Mouse (Mus musculus): Measurements from ENCODE around the gene Bmf. TPM values are rescaled to one million over a fixed set of nuclear protein-coding genes. Genes with fewer than 3 reads are reported as not detected.

The Bmf gene
- polyA plus RNA-seq, 1 experiment = 4.8 TPM

- no peak for TF ChIP-seq TCF3 (IDR thresholded peaks at IDR 0.05; ENCODE audit: insufficient read length, low read depth)
- TF ChIP-seq POLR2A (IDR thresholded peaks at IDR 0.05; ENCODE audit: insufficient read length, low read depth) = no peak
- peak; percentile 93 for TF ChIP-seq CEBPB (IDR thresholded peaks at IDR 0.05; ENCODE audit: insufficient read depth, poor library complexity, severe bottlenecking)
- TF ChIP-seq E2F4 (IDR thresholded peaks at IDR 0.05; ENCODE audit: insufficient read depth) = no peak
- no peak for TF ChIP-seq SRF (IDR thresholded peaks at IDR 0.05; ENCODE audit: control insufficient read depth, insufficient read length, low read depth)
- TF ChIP-seq MYOG (IDR thresholded peaks at IDR 0.05; ENCODE audit: control insufficient read depth in 1 of 3, insufficient read depth in 1 of 3, insufficient read length in 2 of 3, low read depth in 2 of 3) = no peak
- no peak for TF ChIP-seq USF1 (IDR thresholded peaks at IDR 0.05; ENCODE audit: low read depth)
- Histone ChIP-seq H3ac (ENCODE audit: control insufficient read depth, insufficient read length) (no peak overlapping the region), H3K79me2 (ENCODE audit: control insufficient read depth, insufficient read depth) (no peaks in the 10 kb centered on the region), H3K36me3 (ENCODE audit: control insufficient read depth, insufficient read depth) (no peaks in the 10 kb centered on the region), H3K27me3 (ENCODE audit: control insufficient read depth, insufficient read depth, insufficient read length) (no peaks in the 10 kb centered on the region), H3K4me2 (ENCODE audit: low read depth) (peak overlapping the region; percentile 25), H3K4me3 (no peak overlapping the region)
These were observed 21.5 kb upstream of the Bmf start for GRCm38 (mm10) chr2:118570939-118571338.

GRCm38 (mm10) chr2:118567179-118567578 is 17.7 kb upstream of the Bmf start:
- Histone ChIP-seq H3K79me2 (ENCODE audit: control insufficient read depth, insufficient read depth) (no peaks in the 10 kb centered on the region), H3K4me3 (no peak overlapping the region), H3K4me2 (ENCODE audit: low read depth) (no peak overlapping the region), H3ac (ENCODE audit: control insufficient read depth, insufficient read length) (no peak overlapping the region), H3K36me3 (ENCODE audit: control insufficient read depth, insufficient read depth) (no peaks in the 10 kb centered on the region), H3K27me3 (ENCODE audit: control insufficient read depth, insufficient read depth, insufficient read length) (no peaks in the 10 kb centered on the region)
- TF ChIP-seq TCF3 (IDR thresholded peaks at IDR 0.05; ENCODE audit: insufficient read length, low read depth) (no peak), USF1 (IDR thresholded peaks at IDR 0.05; ENCODE audit: low read depth) (no peak), MYOG (IDR thresholded peaks at IDR 0.05; ENCODE audit: control insufficient read depth in 1 of 3, insufficient read depth in 1 of 3, insufficient read length in 2 of 3, low read depth in 2 of 3) (no peak), TCF12 (IDR thresholded peaks at IDR 0.05; ENCODE audit: insufficient read depth, poor library complexity, severe bottlenecking) (no peak), MYOD1 (IDR thresholded peaks at IDR 0.05; ENCODE audit: control insufficient read depth in 1 of 3, insufficient read length in 2 of 3, low read depth in 2 of 3) (no peak), SRF (IDR thresholded peaks at IDR 0.05; ENCODE audit: control insufficient read depth, insufficient read length, low read depth) (no peak), REST (IDR thresholded peaks at IDR 0.05; ENCODE audit: insufficient read depth, insufficient read length) (no peak), POLR2A (IDR thresholded peaks at IDR 0.05; ENCODE audit: insufficient read length, low read depth) (no peak), MAX (IDR thresholded peaks at IDR 0.05; ENCODE audit: low read depth) (no peak), CEBPB (IDR thresholded peaks at IDR 0.05; ENCODE audit: insufficient read depth, poor library complexity, severe bottlenecking) (no peak), POLR2AphosphoS2 (IDR thresholded peaks at IDR 0.05; ENCODE audit: insufficient read length, low read depth) (no peak), E2F4 (IDR thresholded peaks at IDR 0.05; ENCODE audit: insufficient read depth) (no peak)

GRCm38 (mm10) chr2:118562431-118562830 is 12.9 kb upstream of the Bmf start:
- no peak overlapping the region for H3K4me2 ChIP-seq (ENCODE audit: low read depth)
- TF ChIP-seq SRF (IDR thresholded peaks at IDR 0.05; ENCODE audit: control insufficient read depth, insufficient read length, low read depth) (no peak), USF1 (IDR thresholded peaks at IDR 0.05; ENCODE audit: low read depth) (no peak), TCF12 (IDR thresholded peaks at IDR 0.05; ENCODE audit: insufficient read depth, poor library complexity, severe bottlenecking) (no peak), POLR2A (IDR thresholded peaks at IDR 0.05; ENCODE audit: insufficient read length, low read depth) (no peak), CEBPB (IDR thresholded peaks at IDR 0.05; ENCODE audit: insufficient read depth, poor library complexity, severe bottlenecking) (no peak), MYOD1 (IDR thresholded peaks at IDR 0.05; ENCODE audit: control insufficient read depth in 1 of 3, insufficient read length in 2 of 3, low read depth in 2 of 3) (no peak), MAX (IDR thresholded peaks at IDR 0.05; ENCODE audit: low read depth) (no peak), TCF3 (IDR thresholded peaks at IDR 0.05; ENCODE audit: insufficient read length, low read depth) (no peak), REST (IDR thresholded peaks at IDR 0.05; ENCODE audit: insufficient read depth, insufficient read length) (no peak), MYOG (IDR thresholded peaks at IDR 0.05; ENCODE audit: control insufficient read depth in 1 of 3, insufficient read depth in 1 of 3, insufficient read length in 2 of 3, low read depth in 2 of 3) (no peak), POLR2AphosphoS2 (IDR thresholded peaks at IDR 0.05; ENCODE audit: insufficient read length, low read depth) (no peak), E2F4 (IDR thresholded peaks at IDR 0.05; ENCODE audit: insufficient read depth) (no peak)
- no peaks in the 10 kb centered on the region for H3K79me2 ChIP-seq (ENCODE audit: control insufficient read depth, insufficient read depth)
- H3K27me3 ChIP-seq (ENCODE audit: control insufficient read depth, insufficient read depth, insufficient read length) = no peaks in the 10 kb centered on the region
- no peaks in the 10 kb centered on the region for H3K36me3 ChIP-seq (ENCODE audit: control insufficient read depth, insufficient read depth)
- H3ac ChIP-seq (ENCODE audit: control insufficient read depth, insufficient read length) = no peak overlapping the region
- no peak overlapping the region for H3K4me3 ChIP-seq

- Histone ChIP-seq H3K27me3 (ENCODE audit: control insufficient read depth, insufficient read depth, insufficient read length) (no peaks in the 10 kb centered on the region), H3ac (ENCODE audit: control insufficient read depth, insufficient read length) (no peak overlapping the region), H3K4me2 (ENCODE audit: low read depth) (no peak overlapping the region), H3K36me3 (ENCODE audit: control insufficient read depth, insufficient read depth) (no peaks in the 10 kb centered on the region), H3K79me2 (ENCODE audit: control insufficient read depth, insufficient read depth) (no peaks in the 10 kb centered on the region), H3K4me3 (no peak overlapping the region)
- TF ChIP-seq SRF (IDR thresholded peaks at IDR 0.05; ENCODE audit: control insufficient read depth, insufficient read length, low read depth) = no peak
- TF ChIP-seq POLR2AphosphoS2 (IDR thresholded peaks at IDR 0.05; ENCODE audit: insufficient read length, low read depth) = no peak
- no peak for TF ChIP-seq MAX (IDR thresholded peaks at IDR 0.05; ENCODE audit: low read depth)
- TF ChIP-seq POLR2A (IDR thresholded peaks at IDR 0.05; ENCODE audit: insufficient read length, low read depth) = no peak
- TF ChIP-seq E2F4 (IDR thresholded peaks at IDR 0.05; ENCODE audit: insufficient read depth) = no peak
- no peak for TF ChIP-seq CEBPB (IDR thresholded peaks at IDR 0.05; ENCODE audit: insufficient read depth, poor library complexity, severe bottlenecking)
- no peak for TF ChIP-seq USF1 (IDR thresholded peaks at IDR 0.05; ENCODE audit: low read depth)
- TF ChIP-seq REST (IDR thresholded peaks at IDR 0.05; ENCODE audit: insufficient read depth, insufficient read length) = no peak
- no peak for TF ChIP-seq MYOG (IDR thresholded peaks at IDR 0.05; ENCODE audit: control insufficient read depth in 1 of 3, insufficient read depth in 1 of 3, insufficient read length in 2 of 3, low read depth in 2 of 3)
- no peak for TF ChIP-seq MYOD1 (IDR thresholded peaks at IDR 0.05; ENCODE audit: control insufficient read depth in 1 of 3, insufficient read length in 2 of 3, low read depth in 2 of 3)
- TF ChIP-seq TCF12 (IDR thresholded peaks at IDR 0.05; ENCODE audit: insufficient read depth, poor library complexity, severe bottlenecking) = no peak
- TF ChIP-seq TCF3 (IDR thresholded peaks at IDR 0.05; ENCODE audit: insufficient read length, low read depth) = no peak
These were observed 12.5 kb upstream of the Bmf start for GRCm38 (mm10) chr2:118562015-118562414.
